Mouse (Mus musculus) intestine, postnatal 0 days (tissue): ENCODE measurements around the gene Igfbp1. TPM values are rescaled to one million over a fixed set of nuclear protein-coding genes. Genes with fewer than 3 reads are reported as not detected.

Source experiments
- ATAC-seq: fragments of 200-750 bp; cut with Nextera tagmentation; 2 replicates; pipeline ENCODE4 v1.8.0; 2017; ENCODE audit warnings: mild to moderate bottlenecking, moderate TSS enrichment, moderate library complexity
- H3K27ac ChIP-seq: fragments of 300-500 bp; sonication (generic); 2 replicates; pipeline ENCODE4 v1.5.1; 2014; ENCODE audit warnings: mild to moderate bottlenecking, low read depth, low read length, moderate library complexity
- H3K27me3 ChIP-seq: fragments of 300-500 bp; sonication (generic); replicated peaks from 2 replicates; pipeline ENCODE4 v1.6.1; 2014; ENCODE audit warnings: low read length, mixed read lengths; ENCODE audit not compliant: control insufficient read depth, insufficient read depth
- H3K36me3 ChIP-seq: fragments of 300-500 bp; sonication (generic); 2 replicates; pipeline ENCODE4 v1.6.1; 2014; ENCODE audit warnings: mild to moderate bottlenecking, moderate library complexity; ENCODE audit not compliant: control insufficient read depth, insufficient read depth
- H3K4me1 ChIP-seq: fragments of 300-500 bp; sonication (generic); replicated peaks from 2 replicates; pipeline ENCODE4 v1.6.1; 2014; ENCODE audit warnings: antibody characterized with exemption, low read length, mixed read lengths; ENCODE audit not compliant: control insufficient read depth, insufficient read depth
- H3K4me2 ChIP-seq: fragments of 300-500 bp; sonication (generic); replicated peaks from 2 replicates; pipeline ENCODE4 v1.6.1; 2014; ENCODE audit warnings: low read depth, mild to moderate bottlenecking, moderate library complexity
- H3K4me3 ChIP-seq: fragments of 300-500 bp; sonication (generic); 2 replicates; pipeline ENCODE4 v1.5.1; 2014; ENCODE audit warnings: low read depth, low read length
- H3K9ac ChIP-seq: fragments of 300-500 bp; sonication (generic); 2 replicates; pipeline ENCODE4 v1.6.1; 2014; ENCODE audit warnings: mild to moderate bottlenecking, low read depth, low read length
- H3K9me3 ChIP-seq: fragments of 300-500 bp; sonication (generic); 2 replicates; pipeline ENCODE4 v1.6.1; 2016; ENCODE audit warnings: mixed run types; ENCODE audit not compliant: control insufficient read depth
- CTCF ChIP-seq: sonication (generic); IDR thresholded peaks from 2 replicates; pipeline ENCODE4 v1.5.1; 2016; ENCODE audit warnings: low read depth, mild to moderate bottlenecking, control low read depth, antibody characterized with exemption, moderate library complexity
- WGBS: fragments of 180-500 bp; shearing (Covaris S2); extraction: QIAGEN DNeasy Blood & Tissue Kit; methylation state at CpG from one replicate; pipeline ENCODE4 v1.1.7; 2014; 5-methylcytosine and 5-hydroxymethylcytosine counted together
- polyA plus RNA-seq: library from polyadenylated mRNA; unstranded; fragments of >200 nt; fragmentation: Nextera tagmentation; extraction: Ambion mirVana; gene quantifications from 2 replicates; pipeline ENCODE4 v1.2.1, GENCODE M21; 2015

Igfbp1 gene
- polyA plus RNA-seq, 1 experiment from 2014 or later: 0.12 TPM

- TF ChIP-seq CTCF: peak; percentile 88
- Histone ChIP-seq H3K9ac (no peak overlapping the region), H3K4me1 (no peaks in the 10 kb centered on the region), H3K36me3 (no peaks in the 10 kb centered on the region), H3K27ac (no peak overlapping the region), H3K4me3 (no peak overlapping the region), H3K27me3 (no peaks in the 10 kb centered on the region), H3K9me3 (no peaks in the 10 kb centered on the region), H3K4me2 (no peak overlapping the region)
- 48% methylated on average over 14 of the region's 14 CpGs for WGBS
- ATAC-seq: no peak
Measured at GRCm38 (mm10) chr11:7199736-7200392, 2.3 kb downstream of the Igfbp1 start.

DNA sequence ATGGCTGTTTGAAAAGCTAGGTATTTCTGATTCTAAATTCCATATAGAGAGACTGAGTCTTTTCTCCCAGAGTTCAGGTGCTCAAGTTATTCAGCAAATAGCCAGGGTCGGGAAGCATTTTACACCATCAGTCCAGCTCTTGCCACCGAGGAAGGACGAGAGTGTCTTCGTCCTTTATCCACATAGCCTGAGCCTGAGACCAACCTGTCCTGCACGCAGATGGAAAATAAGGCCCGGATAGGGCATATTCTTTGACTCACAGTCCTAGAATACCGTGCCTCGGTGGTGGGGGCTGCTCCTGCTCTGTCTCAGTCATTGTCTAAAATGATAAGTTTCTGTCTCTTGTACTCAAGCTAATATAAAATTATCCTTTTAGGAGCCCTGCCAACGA, 2.8 kb downstream of the Igfbp1 start:
- Histone ChIP-seq H3K4me1 (no peaks in the 10 kb centered on the region), H3K9ac (no peak overlapping the region), H3K27ac (no peak overlapping the region), H3K9me3 (no peaks in the 10 kb centered on the region), H3K4me2 (no peak overlapping the region), H3K36me3 (no peaks in the 10 kb centered on the region), H3K27me3 (no peaks in the 10 kb centered on the region), H3K4me3 (no peak overlapping the region)
- TF ChIP-seq CTCF: no peak
- 76% methylated on average over 9 of the region's 9 CpGs for WGBS
- no peak for ATAC-seq

GRCm38 (mm10) chr11:7202206-7202605, 4.6 kb downstream of the Igfbp1 start:
- 61% methylated on average over 7 of the region's 7 CpGs for WGBS
- no peak overlapping the region for H3K4me2 ChIP-seq
- H3K9me3 ChIP-seq: no peaks in the 10 kb centered on the region
- H3K27me3 ChIP-seq: no peaks in the 10 kb centered on the region
- no peak for TF ChIP-seq CTCF
- H3K27ac ChIP-seq: no peak overlapping the region
- no peak overlapping the region for H3K9ac ChIP-seq
- H3K36me3 ChIP-seq: no peaks in the 10 kb centered on the region
- H3K4me3 ChIP-seq: no peak overlapping the region
- no peak for ATAC-seq
- H3K4me1 ChIP-seq: no peaks in the 10 kb centered on the region

DNA sequence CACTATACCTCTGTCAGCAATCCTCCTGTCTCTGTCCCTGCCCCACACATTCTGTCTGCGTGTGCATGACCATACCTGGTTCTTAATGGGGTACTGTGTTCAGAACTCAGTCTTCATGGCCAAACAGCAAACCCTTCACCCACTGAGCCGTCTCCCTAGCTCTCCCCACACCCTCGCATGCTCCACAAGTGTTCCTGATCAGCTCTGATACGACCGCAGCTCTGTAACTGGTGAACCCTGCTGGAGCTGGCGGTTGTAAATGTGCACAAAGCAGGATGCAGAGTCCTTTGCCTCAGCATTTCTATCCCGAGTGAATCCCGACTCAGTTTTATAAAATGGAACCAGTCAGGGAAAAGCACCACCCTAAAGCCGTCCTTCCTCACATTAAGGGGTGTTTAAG, 6.3 kb downstream of the Igfbp1 start:
- 86% methylated on average over 9 of the region's 9 CpGs for WGBS
- no peaks in the 10 kb centered on the region for H3K27me3 ChIP-seq
- TF ChIP-seq CTCF: no peak
- H3K9me3 ChIP-seq: no peaks in the 10 kb centered on the region
- H3K4me3 ChIP-seq: no peak overlapping the region
- H3K4me2 ChIP-seq: no peak overlapping the region
- H3K9ac ChIP-seq: no peak overlapping the region
- ATAC-seq: no peak
- H3K36me3 ChIP-seq: no peaks in the 10 kb centered on the region
- H3K4me1 ChIP-seq: no peaks in the 10 kb centered on the region
- no peak overlapping the region for H3K27ac ChIP-seq

DNA sequence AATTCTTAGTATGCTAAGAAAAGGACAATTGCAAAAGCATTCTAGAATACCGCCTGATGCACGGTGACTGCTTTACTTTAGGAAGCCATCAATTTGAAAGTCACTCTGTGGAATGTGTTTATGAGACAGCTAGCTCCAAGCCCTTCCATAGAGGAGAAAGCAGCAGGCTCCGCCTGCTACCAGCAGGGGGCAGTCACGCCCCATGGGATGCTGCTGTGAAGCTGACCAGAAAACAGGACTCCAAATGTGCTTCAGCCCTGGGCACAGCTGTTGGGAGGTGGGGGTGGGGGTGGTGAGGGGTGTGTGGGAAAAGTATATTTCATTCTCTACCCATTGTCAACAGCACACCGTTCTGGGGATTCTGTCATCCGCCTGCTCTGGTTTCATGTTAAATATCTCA, 12.8 kb downstream of the Igfbp1 start:
- Histone ChIP-seq H3K9me3 (no peaks in the 10 kb centered on the region), H3K27me3 (peaks cover 39% of the 10 kb centered on the region), H3K9ac (no peak overlapping the region), H3K4me3 (no peak overlapping the region), H3K4me1 (no peaks in the 10 kb centered on the region), H3K36me3 (no peaks in the 10 kb centered on the region), H3K4me2 (no peak overlapping the region), H3K27ac (no peak overlapping the region)
- no peak for ATAC-seq
- WGBS: 14% methylated on average over 6 of the region's 6 CpGs
- TF ChIP-seq CTCF: peak; percentile 91

DNA sequence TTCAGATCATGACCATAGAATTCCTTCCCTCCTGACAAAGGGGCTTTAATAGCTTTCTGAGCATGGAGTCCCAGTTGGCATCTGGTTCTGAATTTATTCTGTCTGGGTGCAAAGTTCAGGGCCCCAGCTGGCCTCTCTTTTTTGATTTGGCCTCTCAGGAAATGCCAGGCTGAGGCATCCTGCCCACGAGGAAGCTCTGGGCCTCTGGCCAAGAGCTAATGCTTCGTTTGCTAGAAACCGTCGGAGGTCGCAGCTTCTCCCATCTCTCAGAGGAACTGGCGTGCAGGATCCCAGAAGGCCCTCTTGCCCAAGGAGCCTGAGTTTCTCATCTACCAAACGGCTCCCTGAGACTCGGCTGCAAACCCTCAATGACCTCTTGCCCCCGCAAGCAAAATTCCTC, 13.6 kb downstream of the Igfbp1 start:
- H3K4me1 ChIP-seq: no peaks in the 10 kb centered on the region
- no peak for ATAC-seq
- H3K4me2 ChIP-seq: peak overlapping the region; percentile 33
- H3K27ac ChIP-seq: no peak overlapping the region
- H3K9me3 ChIP-seq: no peaks in the 10 kb centered on the region
- no peak for TF ChIP-seq CTCF
- H3K27me3 ChIP-seq: peaks cover 39% of the 10 kb centered on the region
- 28% methylated on average over 9 of the region's 9 CpGs for WGBS
- H3K9ac ChIP-seq: no peak overlapping the region
- H3K4me3 ChIP-seq: no peak overlapping the region
- no peaks in the 10 kb centered on the region for H3K36me3 ChIP-seq
